Mouse (Mus musculus) hindbrain, embryonic 12.5 days (tissue): Measurements from ENCODE around the gene Ttll7. TPM values are rescaled to one million over a fixed set of nuclear protein-coding genes. Genes with fewer than 3 reads are reported as not detected.

ENCODE experiments used
- ATAC-seq: fragments of 200-750 bp; cut with Nextera tagmentation; 2 replicates; pipeline ENCODE4 v1.8.0; 2017; ENCODE audit warnings: moderate TSS enrichment; ENCODE audit not compliant: low FRiP score
- H3K27ac ChIP-seq: fragments of 300-500 bp; sonication (generic); 2 replicates; pipeline ENCODE4 v1.5.1; 2016; ENCODE audit warnings: mild to moderate bottlenecking
- H3K27me3 ChIP-seq: fragments of 300-500 bp; sonication (generic); 2 replicates; pipeline ENCODE4 v1.6.1; 2016; ENCODE audit warnings: mild to moderate bottlenecking
- H3K36me3 ChIP-seq: fragments of 300-500 bp; sonication (generic); 2 replicates; pipeline ENCODE4 v1.6.1; 2016; ENCODE audit warnings: mild to moderate bottlenecking
- H3K4me1 ChIP-seq: fragments of 300-500 bp; sonication (generic); 2 replicates; pipeline ENCODE4 v1.6.1; 2016
- H3K4me2 ChIP-seq: fragments of 300-500 bp; sonication (generic); replicated peaks from 2 replicates; pipeline ENCODE4 v1.6.1; 2016; ENCODE audit warnings: mild to moderate bottlenecking
- H3K4me3 ChIP-seq: fragments of 300-500 bp; sonication (generic); 2 replicates; pipeline ENCODE4 v1.5.1; 2016; ENCODE audit warnings: mild to moderate bottlenecking
- H3K9ac ChIP-seq: fragments of 300-500 bp; sonication (generic); 2 replicates; pipeline ENCODE4 v1.6.1; 2016; ENCODE audit warnings: mild to moderate bottlenecking, moderate library complexity
- H3K9me3 ChIP-seq: fragments of 300-500 bp; sonication (generic); replicated peaks from 2 replicates; pipeline ENCODE4 v1.6.1; 2016; ENCODE audit warnings: mild to moderate bottlenecking
- WGBS: fragments of 180-500 bp; shearing (Covaris S2); methylation state at CpG from one replicate; pipeline ENCODE4 v1.1.7; 2016; 5-methylcytosine and 5-hydroxymethylcytosine counted together
- polyA plus RNA-seq: library from polyadenylated mRNA; unstranded; fragments of >200 nt; fragmentation: Nextera tagmentation; extraction: Ambion mirVana; gene quantifications from 2 replicates; pipeline ENCODE4 v1.2.1, GENCODE M21; 2016

Ttll7 gene
- polyA plus RNA-seq, 1 experiment from 2014 or later: 9.7 TPM

- no peaks in the 10 kb centered on the region for H3K9me3 ChIP-seq
- 70% methylated on average over 11 of the region's 11 CpGs for WGBS
Measured at GRCm38 (mm10) chr3:146918323-146918722, 66.2 kb downstream of the Ttll7 start.

GRCm38 (mm10) chr3:146927311-146928015 lies 75.3 kb downstream of the Ttll7 start:
- Histone ChIP-seq H3K4me2 (no peak overlapping the region), H3K4me3 (no peak overlapping the region), H3K36me3 (0 out of 2 replicates have a peak, but pooled peaks cover 9% of the 10 kb centered on the region), H3K4me1 (no peaks in the 10 kb centered on the region), H3K9ac (no peak overlapping the region), H3K27me3 (no peaks in the 10 kb centered on the region), H3K9me3 (no peaks in the 10 kb centered on the region), H3K27ac (no peak overlapping the region)
- ATAC-seq: no peak
- 80% methylated on average over 6 of the region's 6 CpGs for WGBS

More at GRCm38 (mm10) chr3:146918323-146918722, 66.2 kb downstream of the Ttll7 start:
- Histone ChIP-seq H3K4me1 (no peaks in the 10 kb centered on the region), H3K36me3 (no peaks in the 10 kb centered on the region), H3K4me3 (no peak overlapping the region), H3K4me2 (no peak overlapping the region), H3K9ac (no peak overlapping the region), H3K27ac (no peak overlapping the region), H3K27me3 (no peaks in the 10 kb centered on the region)
- ATAC-seq: no peak

- Histone ChIP-seq H3K27me3 (no peaks in the 10 kb centered on the region), H3K4me2 (no peak overlapping the region), H3K36me3 (0 out of 2 replicates have a peak, but pooled peaks cover 9% of the 10 kb centered on the region), H3K4me1 (no peaks in the 10 kb centered on the region), H3K4me3 (no peak overlapping the region), H3K27ac (no peak overlapping the region), H3K9me3 (no peaks in the 10 kb centered on the region), H3K9ac (no peak overlapping the region)
- WGBS: 86% methylated on average over 7 of the region's 7 CpGs
- no peak for ATAC-seq
Measured at GRCm38 (mm10) chr3:146928141-146928540, 76.0 kb downstream of the Ttll7 start.

GRCm38 (mm10) chr3:146929011-146929410 lies 76.8 kb downstream of the Ttll7 start:
- H3K27ac ChIP-seq: no peak overlapping the region
- H3K9me3 ChIP-seq: no peaks in the 10 kb centered on the region
- H3K4me3 ChIP-seq: no peak overlapping the region
- WGBS: 80% methylated on average over 5 of the region's 5 CpGs
- no peaks in the 10 kb centered on the region for H3K4me1 ChIP-seq
- no peak overlapping the region for H3K4me2 ChIP-seq
- ATAC-seq: no peak
- no peak overlapping the region for H3K9ac ChIP-seq
- 0 out of 2 replicates have a peak, but pooled peaks cover 9% of the 10 kb centered on the region for H3K36me3 ChIP-seq
- no peaks in the 10 kb centered on the region for H3K27me3 ChIP-seq

GRCm38 (mm10) chr3:146931190-146931589 lies 79.0 kb downstream of the Ttll7 start:
- Histone ChIP-seq H3K4me2 (no peak overlapping the region), H3K9ac (no peak overlapping the region), H3K4me3 (no peak overlapping the region), H3K4me1 (no peaks in the 10 kb centered on the region), H3K9me3 (no peaks in the 10 kb centered on the region), H3K27ac (no peak overlapping the region), H3K27me3 (no peaks in the 10 kb centered on the region), H3K36me3 (peaks cover 22% of the 10 kb centered on the region)
- ATAC-seq: no peak
- 95% methylated on average over 9 of the region's 9 CpGs for WGBS

- Histone ChIP-seq H3K4me2 (no peak overlapping the region), H3K9me3 (no peaks in the 10 kb centered on the region), H3K36me3 (peaks cover 22% of the 10 kb centered on the region), H3K27ac (no peak overlapping the region), H3K9ac (no peak overlapping the region), H3K4me1 (no peaks in the 10 kb centered on the region), H3K4me3 (no peak overlapping the region), H3K27me3 (no peaks in the 10 kb centered on the region)
- ATAC-seq: no peak
- 91% methylated on average over 5 of the region's 5 CpGs for WGBS
Measured at GRCm38 (mm10) chr3:146932506-146932905, 80.3 kb downstream of the Ttll7 start.

GRCm38 (mm10) chr3:146936888-146937287 lies 84.7 kb downstream of the Ttll7 start:
- Histone ChIP-seq H3K4me3 (no peak overlapping the region), H3K36me3 (peaks cover 16% of the 10 kb centered on the region), H3K27me3 (no peaks in the 10 kb centered on the region), H3K4me2 (no peak overlapping the region), H3K9ac (no peak overlapping the region), H3K27ac (no peak overlapping the region), H3K4me1 (no peaks in the 10 kb centered on the region), H3K9me3 (no peaks in the 10 kb centered on the region)
- ATAC-seq: no peak
- WGBS: 81% methylated on average over 4 of the region's 4 CpGs

GRCm38 (mm10) chr3:146939391-146940250 lies 87.5 kb downstream of the Ttll7 start:
- WGBS: 28% methylated on average over 21 of the region's 21 CpGs
- H3K4me2 ChIP-seq: peak overlapping the region; percentile 36
- ATAC-seq: peak; percentile 95
- 0 out of 2 replicates have a peak, but pooled peaks cover 2% of the 10 kb centered on the region for H3K27me3 ChIP-seq
- H3K4me1 ChIP-seq: no peaks in the 10 kb centered on the region
- H3K4me3 ChIP-seq: no peak overlapping the region
- H3K9me3 ChIP-seq: no peaks in the 10 kb centered on the region
- H3K9ac ChIP-seq: 0 out of 2 replicates have a peak overlapping the region, but pooled peaks have one; percentile 0
- no peak overlapping the region for H3K27ac ChIP-seq
- peaks cover 8% of the 10 kb centered on the region for H3K36me3 ChIP-seq

GRCm38 (mm10) chr3:146943101-146943500 lies 90.9 kb downstream of the Ttll7 start:
- no peak for ATAC-seq
- Histone ChIP-seq H3K27ac (no peak overlapping the region), H3K27me3 (0 out of 2 replicates have a peak, but pooled peaks cover 2% of the 10 kb centered on the region), H3K4me2 (no peak overlapping the region), H3K9ac (no peak overlapping the region), H3K4me3 (no peak overlapping the region), H3K9me3 (no peaks in the 10 kb centered on the region), H3K4me1 (no peaks in the 10 kb centered on the region), H3K36me3 (no peaks in the 10 kb centered on the region)
- 95% methylated on average over 2 of the region's 2 CpGs for WGBS

- Histone ChIP-seq H3K9ac (no peak overlapping the region), H3K36me3 (no peaks in the 10 kb centered on the region), H3K4me3 (no peak overlapping the region), H3K4me2 (no peak overlapping the region), H3K9me3 (no peaks in the 10 kb centered on the region), H3K4me1 (no peaks in the 10 kb centered on the region), H3K27me3 (0 out of 2 replicates have a peak, but pooled peaks cover 2% of the 10 kb centered on the region), H3K27ac (no peak overlapping the region)
- ATAC-seq: peak; percentile 59; the same call in 1 of the 2 replicates
- WGBS: 36% methylated on average over 2 of the region's 2 CpGs
Measured at GRCm38 (mm10) chr3:146945342-146945741, 93.2 kb downstream of the Ttll7 start.

GRCm38 (mm10) chr3:146945887-146946286 lies 93.7 kb downstream of the Ttll7 start:
- H3K9me3 ChIP-seq: no peaks in the 10 kb centered on the region
- WGBS: under 1% methylated on average over 13 of the region's 13 CpGs
- H3K36me3 ChIP-seq: no peaks in the 10 kb centered on the region
- peak overlapping the region; percentile 60 for H3K4me2 ChIP-seq
- 0 out of 2 replicates have a peak, but pooled peaks cover 2% of the 10 kb centered on the region for H3K27me3 ChIP-seq
- no peaks in the 10 kb centered on the region for H3K4me1 ChIP-seq
- H3K4me3 ChIP-seq: peak overlapping the region; percentile 35
- 0 out of 2 replicates have a peak overlapping the region, but pooled peaks have one; percentile 41 for H3K9ac ChIP-seq
- ATAC-seq: peak; percentile 80
- H3K27ac ChIP-seq: no peak overlapping the region

GRCm38 (mm10) chr3:146946641-146947040 lies 94.5 kb downstream of the Ttll7 start:
- 82% methylated on average over 8 of the region's 8 CpGs for WGBS
- Histone ChIP-seq H3K9me3 (no peaks in the 10 kb centered on the region), H3K4me2 (no peak overlapping the region), H3K27me3 (0 out of 2 replicates have a peak, but pooled peaks cover 2% of the 10 kb centered on the region), H3K36me3 (no peaks in the 10 kb centered on the region), H3K4me1 (no peaks in the 10 kb centered on the region), H3K27ac (no peak overlapping the region), H3K9ac (no peak overlapping the region), H3K4me3 (no peak overlapping the region)
- ATAC-seq: no peak
